Mouse (Mus musculus) hindbrain, embryonic 10.5 days (tissue): ENCODE data around the gene Cs. TPM values are rescaled to one million over a fixed set of nuclear protein-coding genes. Genes with fewer than 3 reads are reported as not detected.
"Not testable (repeated sequence)": the region's sequence is repeated elsewhere in the genome, so short reads cannot be mapped to it uniquely, and the experiment has no call there.

Experiments
- DNase-seq: peaks from one replicate; pipeline ENCODE4 v3.0.0-alpha.2; 2017; ENCODE audit warnings: low spot score
- H3K27ac ChIP-seq: fragments of 300-500 bp; sonication (generic); 2 replicates; pipeline ENCODE4 v1.5.1; 2016; ENCODE audit warnings: mild to moderate bottlenecking, moderate library complexity
- H3K27me3 ChIP-seq: fragments of 300-500 bp; sonication (generic); 2 replicates; pipeline ENCODE4 v1.6.1; 2016; ENCODE audit warnings: mild to moderate bottlenecking; ENCODE audit not compliant: poor library complexity, insufficient read depth, severe bottlenecking
- H3K36me3 ChIP-seq: fragments of 300-500 bp; sonication (generic); 2 replicates; pipeline ENCODE4 v1.6.1; 2016; ENCODE audit warnings: mild to moderate bottlenecking, moderate library complexity
- H3K4me1 ChIP-seq: fragments of 300-500 bp; sonication (generic); replicated peaks from 2 replicates; pipeline ENCODE4 v1.6.1; 2016; ENCODE audit warnings: mild to moderate bottlenecking
- H3K4me3 ChIP-seq: fragments of 300-500 bp; sonication (generic); 2 replicates; pipeline ENCODE4 v1.5.1; 2016; ENCODE audit warnings: mild to moderate bottlenecking, moderate library complexity
- H3K9me3 ChIP-seq: fragments of 300-500 bp; sonication (generic); 2 replicates; pipeline ENCODE4 v1.6.1; 2016; ENCODE audit warnings: mild to moderate bottlenecking, moderate library complexity
- WGBS: fragments of 180-500 bp; shearing (Covaris S2); methylation state at CpG from one replicate; pipeline ENCODE4 v1.1.7; 2016; 5-methylcytosine and 5-hydroxymethylcytosine counted together
- polyA plus RNA-seq: library from polyadenylated mRNA; unstranded; fragments of >200 nt; fragmentation: Nextera tagmentation; extraction: Ambion mirVana; gene quantifications from 2 replicates; pipeline ENCODE4 v1.2.1, GENCODE M21; 2016

Cs gene
- polyA plus RNA-seq = 231 and 232 TPM in 2 replicates

DNA sequence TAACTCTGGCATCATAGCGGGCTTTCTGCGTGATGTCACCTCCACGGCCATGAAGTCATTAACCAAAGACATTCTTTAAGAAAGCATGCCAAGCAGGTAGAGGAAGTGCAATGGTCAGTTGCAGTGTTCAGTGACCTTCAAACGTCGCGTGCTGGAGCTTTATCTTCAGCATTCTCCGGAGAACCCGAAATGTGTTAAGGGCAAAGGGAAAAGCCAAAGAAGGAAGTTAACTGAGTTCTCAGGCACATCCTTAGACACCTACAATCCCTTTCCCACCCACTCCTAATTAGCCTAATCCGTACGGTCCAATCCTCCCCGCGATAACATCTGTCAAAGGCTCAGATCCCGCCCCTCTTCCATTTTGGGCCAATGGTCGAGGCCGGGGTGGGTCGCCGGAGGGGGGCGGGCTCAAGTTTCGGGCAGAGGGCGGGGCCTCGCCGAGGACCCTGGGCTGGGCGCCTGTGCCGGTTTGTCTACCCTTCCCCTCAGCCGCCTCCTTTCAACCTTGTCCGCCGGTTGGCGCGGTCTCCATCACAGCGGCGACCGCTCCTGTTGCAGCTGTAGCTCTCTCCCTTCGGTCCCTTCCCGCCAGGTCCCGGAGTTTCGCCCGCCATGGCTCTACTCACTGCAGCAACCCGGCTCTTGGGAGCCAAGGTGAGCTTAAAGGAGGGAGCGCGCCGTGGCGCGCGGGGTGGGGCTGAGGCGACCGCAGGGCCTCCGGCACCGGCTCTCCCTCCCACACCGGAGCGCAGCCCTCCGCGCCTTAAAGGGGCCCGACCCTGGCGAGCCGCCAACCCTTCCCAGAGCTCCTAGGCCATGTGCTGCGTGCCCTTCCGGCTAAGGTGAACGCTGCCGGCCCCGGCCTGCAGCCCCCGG, at the start of gene Cs:
Gene Cs, plus strand, starts transcription at position 429 of the 876 bp plus-strand sequence.
- Histone ChIP-seq H3K27ac (peak within 1 kb of the TSS; percentile 95), H3K4me1 (peaks cover 28% of the 10 kb centered on the region), H3K9me3 (no peaks in the 10 kb centered on the region), H3K4me3 (peak within 1 kb of the TSS; percentile 100), H3K36me3 (peaks cover 22% of the 10 kb centered on the region), H3K27me3 (no peaks in the 10 kb centered on the region)
- WGBS = 2% methylated on average over 61 of the region's 61 CpGs
- peak; percentile 98 for DNase-seq

- 80% methylated on average over 1 of the region's 1 CpGs for WGBS
- not testable (repeated sequence) for H3K27me3 ChIP-seq, H3K27ac ChIP-seq, H3K4me1 ChIP-seq, H3K4me3 ChIP-seq, DNase-seq, H3K9me3 ChIP-seq
- peaks cover 51% of the 10 kb centered on the region for H3K36me3 ChIP-seq
These were observed 46.9 kb upstream of the Cs start for GRCm38 (mm10) chr10:128290594-128290993.

DNA sequence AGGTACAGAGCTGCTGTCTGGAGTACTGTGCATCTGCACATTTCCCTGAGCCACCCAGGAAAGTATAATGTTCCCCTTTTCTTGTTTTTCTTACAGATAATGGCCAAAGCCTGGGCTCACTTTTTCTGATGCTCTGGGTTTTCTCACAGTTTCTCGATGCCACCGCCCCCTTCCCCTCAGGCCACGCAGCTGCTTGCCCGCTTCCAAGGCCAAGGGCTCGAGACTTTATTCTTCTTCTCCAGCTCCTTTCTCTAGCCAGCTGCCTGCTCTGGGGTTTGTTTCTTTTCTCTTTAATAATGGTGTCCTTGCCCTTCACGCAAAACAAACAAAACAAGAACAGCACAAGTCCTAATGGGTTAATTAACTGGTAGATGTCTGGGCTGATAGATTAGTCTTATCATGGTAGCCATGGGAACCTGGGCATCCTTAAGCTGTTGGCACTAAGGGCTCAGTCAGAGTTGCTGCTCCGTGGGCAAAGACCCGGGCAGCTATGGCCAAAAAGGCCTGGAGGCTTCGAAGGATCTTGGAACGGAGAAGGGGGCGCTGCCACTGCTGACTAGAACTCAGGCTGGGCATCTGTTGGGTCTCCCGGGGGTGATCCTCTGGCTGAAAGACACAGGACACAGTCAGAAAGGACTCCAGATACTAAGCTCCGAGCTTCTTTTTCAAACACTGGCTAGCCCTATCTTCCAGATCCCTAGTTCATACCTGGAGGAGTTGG, 41.0 kb upstream of the Cs start:
- H3K36me3 ChIP-seq = peaks cover 16% of the 10 kb centered on the region
- no peak overlapping the region for H3K27ac ChIP-seq
- no peak for DNase-seq
- H3K27me3 ChIP-seq = no peaks in the 10 kb centered on the region
- WGBS = 88% methylated on average over 13 of the region's 13 CpGs
- H3K4me1 ChIP-seq = no peaks in the 10 kb centered on the region
- no peaks in the 10 kb centered on the region for H3K9me3 ChIP-seq
- no peak overlapping the region for H3K4me3 ChIP-seq

GRCm38 (mm10) chr10:128297221-128297620, 40.3 kb upstream of the Cs start:
- 90% methylated on average over 4 of the region's 4 CpGs for WGBS
- no peak for DNase-seq
- Histone ChIP-seq H3K27ac (no peak overlapping the region), H3K27me3 (no peaks in the 10 kb centered on the region), H3K4me3 (no peak overlapping the region), H3K9me3 (no peaks in the 10 kb centered on the region), H3K36me3 (peaks cover 9% of the 10 kb centered on the region), H3K4me1 (peaks cover 5% of the 10 kb centered on the region)

DNA sequence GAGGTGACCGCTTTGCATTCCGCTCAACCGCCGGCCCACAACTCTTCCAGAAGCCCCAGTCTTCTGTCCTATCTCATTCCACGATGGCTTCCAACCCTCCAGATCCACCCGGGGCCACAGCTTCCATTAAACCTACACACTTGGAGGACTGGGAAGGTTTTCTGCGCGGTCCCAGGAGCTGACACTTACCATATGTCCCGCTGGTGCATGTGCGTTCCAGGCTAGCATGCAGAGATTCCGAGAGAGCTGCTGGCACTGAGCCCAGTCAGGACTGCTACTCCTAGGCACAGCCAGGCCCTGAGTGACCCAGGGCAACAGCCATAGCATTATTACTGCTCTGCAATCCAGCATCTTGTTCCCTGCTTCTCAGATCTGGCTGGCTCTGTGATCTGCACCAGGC, 39.9 kb upstream of the Cs start:
- Histone ChIP-seq H3K27me3 (no peaks in the 10 kb centered on the region), H3K27ac (no peak overlapping the region), H3K9me3 (no peaks in the 10 kb centered on the region), H3K4me3 (no peak overlapping the region), H3K4me1 (peaks cover 9% of the 10 kb centered on the region), H3K36me3 (peaks cover 5% of the 10 kb centered on the region)
- DNase-seq = no peak
- WGBS = 86% methylated on average over 11 of the region's 11 CpGs

DNA sequence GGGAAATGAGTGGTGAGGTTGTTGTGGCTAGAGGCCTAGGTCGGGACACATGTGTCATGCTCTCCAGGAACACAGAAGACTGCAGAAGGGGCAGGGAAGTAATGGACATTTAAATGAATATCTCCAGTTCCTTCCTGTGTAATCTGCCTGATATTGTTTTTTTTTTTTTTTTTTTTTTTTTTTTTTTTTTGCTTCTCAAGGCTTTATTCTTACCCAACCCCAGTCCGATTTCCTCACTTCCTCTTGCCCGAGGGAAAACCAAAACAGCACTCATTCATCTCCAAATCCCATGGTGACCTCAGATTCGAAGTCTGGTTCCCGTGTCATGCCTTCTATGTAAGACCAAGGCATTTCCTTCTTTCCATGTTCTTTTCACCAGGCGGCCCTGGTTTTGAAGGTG, 39.3 kb upstream of the Cs start:
- H3K27me3 ChIP-seq = no peaks in the 10 kb centered on the region
- H3K4me3 ChIP-seq = no peak overlapping the region
- WGBS = 79% methylated on average over 6 of the region's 6 CpGs
- no peaks in the 10 kb centered on the region for H3K36me3 ChIP-seq
- DNase-seq = no peak
- H3K4me1 ChIP-seq = peaks cover 9% of the 10 kb centered on the region
- no peak overlapping the region for H3K27ac ChIP-seq
- no peaks in the 10 kb centered on the region for H3K9me3 ChIP-seq

DNA sequence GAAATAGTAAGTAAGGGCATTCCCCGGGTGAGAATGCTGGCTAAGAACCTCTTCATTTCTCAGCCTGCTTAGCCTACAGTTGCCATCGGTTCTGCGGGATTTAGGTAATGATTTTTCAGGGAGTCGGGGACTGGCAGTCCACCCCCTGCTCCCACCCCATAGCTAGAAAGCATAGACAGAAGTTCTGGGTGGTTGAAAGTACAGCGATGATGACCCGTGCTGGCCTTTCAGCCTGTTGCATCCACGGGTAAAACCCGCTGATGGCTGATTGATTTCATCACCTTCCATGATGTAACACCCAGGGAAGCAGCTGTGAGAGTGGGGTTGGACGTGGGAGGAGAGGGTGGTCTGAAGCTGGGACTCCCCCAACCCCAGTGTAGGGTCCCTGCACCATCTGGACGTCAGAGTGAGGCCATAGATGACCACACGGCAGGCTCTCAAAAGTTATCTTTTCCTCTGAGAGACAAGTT, 38.8 kb upstream of the Cs start, which contains the start of gene Il23a:
Gene Il23a, minus strand, starts transcription at position 51 of the 470 bp plus-strand sequence.
- no peaks in the 10 kb centered on the region for H3K27me3 ChIP-seq
- H3K27ac ChIP-seq = no peak within 1 kb of the TSS
- no peaks in the 10 kb centered on the region for H3K36me3 ChIP-seq
- WGBS = 83% methylated on average over 11 of the region's 11 CpGs
- H3K4me1 ChIP-seq = peaks cover 12% of the 10 kb centered on the region
- no peak for DNase-seq
- H3K9me3 ChIP-seq = no peaks in the 10 kb centered on the region
- no peak within 1 kb of the TSS for H3K4me3 ChIP-seq

- Histone ChIP-seq H3K27ac (peak overlapping the region; percentile 97), H3K27me3 (no peaks in the 10 kb centered on the region), H3K4me1 (peaks cover 21% of the 10 kb centered on the region), H3K4me3 (peak overlapping the region; percentile 70), H3K9me3 (no peaks in the 10 kb centered on the region), H3K36me3 (peaks cover 12% of the 10 kb centered on the region; the same call in 1 of the 2 replicates)
- 37% methylated on average over 3 of the region's 3 CpGs for WGBS
- DNase-seq = no peak
These were observed 35.2 kb upstream of the Cs start for GRCm38 (mm10) chr10:128302357-128302756.

DNA sequence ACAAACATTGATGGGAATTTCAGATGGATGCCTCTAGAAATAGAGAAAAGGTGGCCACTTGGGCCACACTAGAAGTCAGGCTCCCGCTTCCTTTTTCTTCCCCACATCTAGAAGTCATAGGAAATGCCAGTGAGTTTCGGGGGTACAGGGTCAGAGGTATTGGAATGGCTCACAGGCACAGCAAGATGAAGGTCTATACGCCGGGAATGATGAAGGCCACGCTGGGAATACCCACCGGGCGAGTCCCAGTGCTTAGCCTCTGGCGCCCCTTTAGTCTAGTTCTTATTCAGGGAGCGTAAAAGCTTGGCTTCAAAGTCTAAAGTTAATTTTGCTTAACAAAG, 34.8 kb upstream of the Cs start:
- Histone ChIP-seq H3K27me3 (no peaks in the 10 kb centered on the region), H3K4me3 (peak overlapping the region; percentile 70), H3K4me1 (peaks cover 21% of the 10 kb centered on the region), H3K27ac (peak overlapping the region; percentile 97), H3K36me3 (peaks cover 12% of the 10 kb centered on the region; the same call in 1 of the 2 replicates), H3K9me3 (no peaks in the 10 kb centered on the region)
- DNase-seq = no peak
- under 1% methylated on average over 9 of the region's 9 CpGs for WGBS

- Histone ChIP-seq H3K9me3 (no peaks in the 10 kb centered on the region), H3K4me3 (peak within 1 kb of the TSS; percentile 70), H3K27ac (peak within 1 kb of the TSS; percentile 97), H3K4me1 (peaks cover 21% of the 10 kb centered on the region), H3K27me3 (no peaks in the 10 kb centered on the region), H3K36me3 (peaks cover 18% of the 10 kb centered on the region)
- WGBS = 3% methylated on average over 37 of the region's 37 CpGs
- peak; percentile 100 for DNase-seq
These were observed 34.2 kb upstream of the Cs start, which contains the start of gene Pan2 for GRCm38 (mm10) chr10:128303126-128304021. TSS of gene Pan2 (plus strand) at chr10:128303335.

DNA sequence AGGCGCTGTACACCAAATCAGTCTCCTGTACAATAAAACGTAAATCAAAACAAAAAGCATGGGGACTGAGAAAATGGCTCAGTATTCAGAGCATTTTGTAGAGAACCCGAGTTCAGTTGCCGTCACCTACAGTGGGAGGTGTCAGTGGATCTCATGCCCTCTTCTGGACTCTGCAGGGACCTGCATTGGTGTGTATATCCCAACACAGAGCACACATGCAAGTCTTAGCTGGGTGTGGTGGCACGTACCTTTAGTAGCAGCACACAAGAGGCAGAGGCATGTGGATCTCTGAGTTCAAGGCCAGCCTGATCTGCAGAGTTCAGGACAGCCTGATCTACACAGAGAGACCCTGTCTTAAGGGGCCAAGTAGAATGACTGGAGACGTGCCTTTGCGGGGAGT, 27.9 kb upstream of the Cs start:
- no peaks in the 10 kb centered on the region for H3K9me3 ChIP-seq
- 94% methylated on average over 7 of the region's 7 CpGs for WGBS

DNA sequence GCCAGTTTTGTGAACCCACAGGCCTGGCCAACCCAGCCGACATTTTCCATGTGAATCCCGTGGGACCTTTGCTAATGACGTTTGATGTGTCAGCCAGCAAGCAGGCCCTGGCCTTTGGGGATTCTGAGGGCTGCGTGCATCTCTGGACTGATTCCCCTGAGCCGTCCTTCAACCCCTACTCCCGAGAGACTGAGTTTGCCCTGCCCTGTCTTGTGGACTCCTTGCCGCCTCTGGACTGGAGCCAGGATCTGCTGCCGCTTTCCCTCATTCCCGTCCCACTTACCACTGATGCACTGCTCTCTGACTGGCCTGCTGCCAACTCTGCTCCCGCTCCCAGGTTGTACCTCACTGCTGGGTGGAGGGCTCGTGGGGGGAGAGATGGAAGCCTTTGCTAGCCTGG, 27.4 kb upstream of the Cs start:
- Histone ChIP-seq H3K4me3 (no peak overlapping the region), H3K36me3 (peaks cover 85% of the 10 kb centered on the region), H3K4me1 (no peaks in the 10 kb centered on the region), H3K27me3 (no peaks in the 10 kb centered on the region), H3K27ac (no peak overlapping the region), H3K9me3 (no peaks in the 10 kb centered on the region)
- no peak for DNase-seq
- 90% methylated on average over 11 of the region's 11 CpGs for WGBS

More for the DNA sequence above, 27.9 kb upstream of the Cs start:
- Histone ChIP-seq H3K4me3 (no peak overlapping the region), H3K4me1 (no peaks in the 10 kb centered on the region), H3K36me3 (peaks cover 80% of the 10 kb centered on the region), H3K27me3 (no peaks in the 10 kb centered on the region), H3K27ac (no peak overlapping the region)
- no peak for DNase-seq
